Mouse (Mus musculus) embryo, embryonic 9.5 days (tissue): ENCODE measurements at regions not wholly inside any gene's neighbourhood (a gene's known extent, or its start where the extent isn't known, plus 50 kb on each side); places are given as distances from the start of the nearest gene placed in this dataset.

ENCODE experiments used
- DNase-seq: peaks from one replicate; pipeline ENCODE4 v3.0.0-alpha.2; 2017; ENCODE audit errors: extremely low spot score

DNA sequence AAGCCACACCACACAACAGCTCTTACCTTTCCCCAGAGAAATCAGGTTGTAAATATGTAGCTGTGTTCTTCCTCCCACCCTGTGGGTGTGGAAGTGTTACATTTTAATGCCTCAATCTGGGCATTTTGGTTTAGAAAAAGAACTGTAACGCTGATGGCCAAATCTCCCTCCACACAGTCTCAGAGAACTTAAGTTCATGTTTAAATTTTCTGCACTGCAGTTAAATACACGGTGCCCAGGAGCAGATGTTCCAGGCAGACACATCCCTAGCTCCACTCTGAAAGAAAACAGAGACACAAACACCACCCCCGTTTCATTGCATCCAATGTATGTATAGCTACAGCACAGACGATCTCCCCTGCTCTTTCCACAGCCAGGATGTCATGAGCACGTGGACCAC lies 206.1 kb downstream of the Tle3 start:
- DNase-seq, result no peak

DNA sequence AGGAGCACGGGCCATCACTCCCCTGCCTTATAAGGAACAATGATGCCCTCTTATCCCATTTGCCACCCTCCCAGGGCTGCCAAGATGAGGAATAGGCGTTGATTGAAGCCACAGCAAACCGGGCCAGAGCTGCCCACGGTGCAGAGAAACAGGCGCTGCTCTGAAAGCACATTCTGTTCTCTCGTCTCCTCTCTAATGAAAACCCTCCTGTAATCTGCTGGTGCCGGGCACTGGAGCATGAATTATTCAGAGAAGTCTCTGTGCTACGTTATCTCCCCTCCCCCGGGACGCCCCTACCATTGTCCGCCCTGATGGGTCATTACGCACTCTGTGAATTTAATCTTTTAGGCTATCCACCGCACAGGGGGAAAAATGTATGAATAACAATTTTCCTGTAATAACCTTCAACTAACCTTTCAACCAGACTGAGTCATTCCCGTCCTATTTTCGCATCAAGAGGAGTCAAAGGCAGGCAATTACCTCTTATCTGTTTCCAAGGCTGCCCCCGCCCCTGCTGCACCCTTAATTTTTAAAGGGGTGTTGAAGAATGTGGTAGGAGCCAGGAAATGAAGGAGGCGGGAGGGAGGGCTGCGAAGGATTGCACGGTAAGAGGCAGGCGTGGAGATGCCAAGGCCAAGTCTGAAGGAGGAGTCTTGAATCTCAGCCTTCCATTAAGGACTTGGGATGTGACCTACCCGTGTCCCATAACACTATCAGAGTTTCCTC lies 201.6 kb downstream of the Tle3 start:
- DNase-seq, result no peak

DNA sequence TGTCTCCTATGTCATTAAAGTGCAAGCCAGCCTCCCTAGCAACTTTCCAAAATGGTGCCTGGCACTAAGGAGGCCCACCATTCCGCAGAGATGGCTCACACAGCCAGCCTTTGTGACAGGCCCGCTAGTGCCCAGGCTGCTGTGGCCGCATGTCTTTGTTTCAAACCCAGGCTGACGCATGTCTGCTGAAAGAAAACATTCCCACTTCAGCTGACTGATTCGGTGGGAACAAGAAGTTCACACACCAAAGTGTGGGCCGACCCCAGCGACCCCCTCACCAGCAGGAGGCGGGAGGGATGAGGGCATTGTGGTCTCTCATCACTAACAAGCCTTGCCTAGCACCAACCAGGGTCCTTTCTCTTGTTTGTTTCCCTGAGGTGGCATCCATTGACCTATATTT lies 190.9 kb downstream of the Tle3 start:
- peak; percentile 32 for DNase-seq

DNA sequence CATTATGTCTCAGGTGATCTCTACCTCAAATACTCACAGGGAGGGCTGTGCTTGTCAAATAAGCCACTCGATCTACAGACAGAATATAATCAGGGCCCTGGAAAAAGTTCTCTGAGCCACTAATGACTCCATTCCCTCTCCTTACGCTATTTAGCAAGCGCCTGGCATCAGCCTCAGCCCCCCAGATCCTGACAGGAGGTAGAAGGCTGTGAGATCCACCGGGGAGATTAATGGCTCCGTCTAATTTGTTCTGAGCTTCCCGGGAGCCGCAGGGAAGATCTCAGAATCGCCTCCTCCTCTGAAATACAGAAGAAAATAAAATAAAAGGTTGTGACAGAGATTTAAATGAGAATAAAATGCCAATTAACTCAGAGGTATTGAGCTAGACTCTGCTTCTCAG lies 189.4 kb downstream of the Tle3 start:
- no peak for DNase-seq

DNA sequence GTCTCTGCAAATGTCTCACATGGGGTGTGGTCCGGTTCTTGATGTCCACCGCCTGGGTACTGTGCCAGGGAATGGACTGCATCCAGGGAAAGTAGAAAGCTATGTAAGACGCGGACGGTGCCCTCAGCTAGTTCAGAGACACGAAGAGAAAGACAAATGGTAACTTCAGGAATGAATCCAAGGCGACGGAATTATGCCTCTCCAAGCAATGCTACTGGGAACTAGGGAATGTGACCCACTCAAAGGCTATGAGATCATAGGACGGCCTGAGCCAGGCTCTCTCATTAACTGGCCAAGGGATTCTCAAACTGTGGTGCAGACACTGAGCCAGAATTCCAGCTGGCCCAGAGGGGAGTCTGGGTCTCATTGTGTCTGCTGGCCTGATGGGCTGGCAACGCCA lies 186.5 kb downstream of the Tle3 start:
- DNase-seq, result no peak

DNA sequence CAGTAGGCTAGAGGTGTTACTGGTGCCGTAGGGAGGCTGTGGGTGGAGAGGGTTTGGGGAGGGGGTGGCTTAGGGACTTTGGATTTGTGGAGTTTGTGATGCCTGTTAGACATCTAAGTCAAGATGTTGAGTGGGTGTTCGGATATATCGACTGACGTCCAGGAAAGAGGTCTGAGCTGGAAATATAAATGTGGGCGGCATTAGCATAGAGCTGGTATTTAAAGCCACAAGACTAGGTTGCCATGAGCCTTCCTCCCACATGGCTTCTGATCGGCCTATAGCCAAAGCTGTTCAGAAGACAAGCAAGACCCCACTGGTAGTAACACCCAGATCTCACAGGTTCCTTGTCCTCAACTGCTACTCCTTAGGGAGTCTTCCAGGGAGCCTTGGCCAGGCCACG lies 184.9 kb downstream of the Tle3 start:
- DNase-seq, result no peak

DNA sequence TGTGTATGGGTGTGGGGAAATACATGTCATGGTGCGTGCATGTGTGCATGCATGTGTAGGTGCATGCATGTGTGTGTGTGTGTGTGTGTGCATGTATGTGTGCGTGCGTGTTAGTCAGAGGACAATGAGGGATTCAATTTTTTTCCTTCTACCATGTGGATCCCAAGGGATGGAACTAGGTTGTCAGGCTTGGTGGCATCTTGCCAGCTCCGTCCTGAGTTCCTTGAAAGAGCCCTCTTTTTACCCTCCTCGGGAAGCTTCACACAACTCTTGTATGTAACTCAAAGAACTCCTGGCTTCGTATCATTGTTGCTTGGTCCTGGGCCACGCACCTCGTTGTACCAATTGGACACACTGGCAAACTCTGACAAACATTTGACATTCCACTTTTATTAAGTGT lies 183.0 kb downstream of the Tle3 start:
- DNase-seq, result no peak

DNA sequence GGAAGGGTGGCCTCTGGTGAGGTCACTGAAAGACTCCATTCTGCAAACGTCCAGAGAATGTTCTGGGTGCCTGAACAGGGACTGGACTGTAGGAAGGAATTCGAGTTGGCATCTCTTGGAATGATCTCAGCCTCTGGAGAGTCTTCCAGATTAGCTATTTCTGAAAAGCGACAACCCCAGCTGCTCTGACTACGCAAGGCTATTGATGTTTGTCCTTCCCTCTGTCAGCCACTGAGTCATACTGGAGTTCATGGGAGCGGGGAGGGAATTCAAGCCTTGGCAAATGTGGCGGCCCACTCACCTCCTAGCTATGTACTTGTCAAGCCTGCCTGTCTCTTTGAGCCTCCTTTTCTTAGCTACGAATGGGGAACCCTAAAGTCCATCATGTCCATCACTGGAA lies 182.4 kb downstream of the Tle3 start:
- DNase-seq, result no peak

DNA sequence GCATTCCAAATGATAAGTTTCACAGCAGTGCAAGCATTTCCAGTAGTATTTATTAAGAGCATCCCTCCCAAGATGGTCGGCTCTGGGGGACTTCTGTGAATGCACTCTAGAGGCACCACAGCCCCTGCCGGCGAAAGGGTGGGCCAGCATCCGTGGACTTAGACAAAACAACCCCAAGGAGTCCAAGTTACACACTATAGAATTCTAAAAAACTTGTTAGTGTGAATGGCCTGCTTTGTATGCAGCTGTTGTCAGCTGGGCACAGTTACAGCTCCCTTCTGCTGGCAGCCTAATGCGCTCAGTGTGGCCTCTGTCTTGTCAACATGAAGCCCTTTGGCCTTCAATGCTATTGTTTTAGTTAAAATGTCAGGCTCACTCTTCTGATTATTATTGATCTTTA lies 181.5 kb downstream of the Tle3 start:
- no peak for DNase-seq

DNA sequence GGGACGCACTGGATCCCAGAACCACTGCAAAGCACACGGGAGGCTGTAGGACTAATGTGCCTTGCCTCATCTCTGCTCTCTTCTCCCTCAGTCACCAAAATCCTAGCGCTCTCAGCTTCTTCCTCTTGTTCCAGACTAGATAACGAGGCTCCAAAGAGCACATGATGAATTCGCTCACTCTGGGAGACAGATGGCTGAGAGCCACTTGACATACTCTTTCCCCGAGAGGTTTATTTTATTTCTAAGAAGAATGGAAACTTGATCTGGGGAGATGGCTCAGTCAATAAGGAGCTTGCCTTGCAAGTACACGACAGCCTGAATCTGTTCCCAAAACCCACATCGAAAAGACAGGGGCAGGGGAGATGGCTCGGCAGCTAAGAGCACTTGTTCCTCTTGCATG lies 179.2 kb downstream of the Tle3 start:
- DNase-seq, result no peak

DNA sequence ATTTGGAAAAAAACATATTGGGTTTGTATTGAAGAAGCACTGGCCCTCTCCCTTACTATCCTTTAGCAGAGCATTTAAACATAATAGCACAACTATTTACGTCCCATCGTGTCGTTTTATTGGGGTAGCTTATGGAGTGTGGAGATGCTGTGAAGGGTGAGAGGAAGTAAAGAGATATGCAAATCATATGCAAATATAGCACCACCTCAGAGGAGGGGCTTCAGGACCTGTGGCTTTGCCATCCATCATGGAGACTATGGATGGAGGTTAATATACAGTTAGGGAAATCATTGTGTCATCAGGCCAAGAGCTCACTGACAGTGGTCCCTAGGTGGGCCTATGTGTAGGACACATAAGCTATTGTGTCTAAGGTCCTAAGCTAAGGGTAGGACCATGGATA lies 178.2 kb downstream of the Tle3 start:
- no peak for DNase-seq

DNA sequence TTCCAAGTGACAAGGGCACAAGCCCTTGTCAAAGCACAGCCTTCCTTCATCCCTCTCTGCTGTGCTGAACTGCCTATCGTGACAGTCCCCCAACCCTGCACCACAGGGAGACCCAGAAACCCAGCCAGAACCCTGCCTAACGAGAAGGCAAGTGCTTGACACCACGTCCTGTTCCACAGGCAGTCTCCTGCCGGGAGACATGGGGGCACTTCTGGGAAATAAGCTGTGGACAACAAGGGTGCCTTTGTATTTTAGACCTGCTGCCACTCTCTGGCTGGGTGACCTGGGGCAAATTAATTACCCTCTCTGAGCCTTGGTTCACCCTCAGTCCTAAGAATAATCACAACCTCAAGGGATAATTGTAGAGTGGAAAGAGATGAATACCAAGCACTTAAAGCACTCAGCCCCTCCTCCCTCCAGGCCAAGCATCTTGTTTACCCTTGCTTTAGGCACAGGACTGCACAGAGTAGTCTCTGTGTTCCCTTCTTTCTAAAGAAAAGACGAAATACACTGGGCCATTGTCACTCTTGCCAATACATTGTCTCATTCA lies 177.6 kb downstream of the Tle3 start:
- no peak for DNase-seq

DNA sequence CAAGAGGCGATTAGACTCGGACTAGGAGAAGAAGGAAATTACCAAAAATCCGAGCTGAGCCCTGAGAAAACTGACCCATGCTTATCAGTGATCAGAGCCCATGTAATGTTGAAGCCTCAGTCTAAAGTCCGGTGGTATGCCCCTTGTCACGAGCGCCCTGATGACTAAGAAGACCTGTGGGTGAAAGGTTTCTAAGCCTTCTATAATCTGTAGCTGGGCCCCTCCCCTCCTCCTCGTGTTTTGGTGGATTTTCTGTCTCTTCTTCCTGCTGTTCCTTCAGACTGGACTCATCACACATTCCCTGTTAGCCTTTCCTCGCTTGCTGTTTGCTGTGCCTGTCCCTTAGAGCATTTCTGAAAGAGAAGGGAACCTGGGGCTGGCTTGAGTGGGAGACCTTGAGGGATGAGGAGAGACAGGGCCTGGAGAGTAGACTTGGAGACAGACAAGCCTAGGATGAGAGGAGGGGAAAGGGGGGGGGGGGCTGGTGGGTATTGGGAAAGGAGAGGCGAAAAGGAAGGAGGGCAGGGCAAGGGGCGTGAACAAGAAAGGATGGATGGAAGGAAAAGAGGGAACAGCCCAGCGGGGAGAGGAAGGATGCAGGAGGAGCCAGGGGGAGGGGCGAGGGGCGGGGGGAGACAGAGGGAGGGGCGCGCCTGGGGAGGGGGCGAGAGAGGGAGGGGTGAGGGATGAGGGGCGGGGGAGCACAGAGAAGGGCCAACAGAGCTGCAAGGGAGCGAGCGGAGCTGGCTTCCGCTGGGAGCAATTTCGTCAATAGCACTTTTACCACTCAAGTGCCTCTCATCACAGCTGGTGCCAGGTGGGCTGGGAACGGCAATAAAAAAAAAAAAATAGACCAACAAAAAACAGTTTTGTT lies 165.4 kb downstream of the Tle3 start:
- peak; percentile 67 for DNase-seq

DNA sequence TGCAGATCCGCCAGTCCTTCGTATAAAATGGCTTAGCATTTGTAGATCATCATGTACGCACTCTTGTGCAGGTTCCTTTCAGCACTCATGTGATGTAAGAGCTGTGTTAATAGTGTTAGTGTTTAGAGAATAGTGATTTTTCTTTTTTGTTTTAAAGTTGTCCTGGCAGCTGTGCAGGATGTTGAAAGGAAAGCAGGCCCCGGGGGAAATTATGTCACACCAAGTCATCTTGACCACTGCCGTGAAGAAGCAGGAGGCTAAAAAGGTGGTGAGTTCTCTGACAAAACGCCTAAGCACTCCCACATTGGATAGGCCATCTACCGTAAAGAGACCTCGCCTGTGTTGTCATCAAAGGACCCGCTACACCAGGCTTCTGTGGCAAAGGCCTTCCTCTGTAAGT lies 161.1 kb downstream of the Tle3 start:
- no peak for DNase-seq

DNA sequence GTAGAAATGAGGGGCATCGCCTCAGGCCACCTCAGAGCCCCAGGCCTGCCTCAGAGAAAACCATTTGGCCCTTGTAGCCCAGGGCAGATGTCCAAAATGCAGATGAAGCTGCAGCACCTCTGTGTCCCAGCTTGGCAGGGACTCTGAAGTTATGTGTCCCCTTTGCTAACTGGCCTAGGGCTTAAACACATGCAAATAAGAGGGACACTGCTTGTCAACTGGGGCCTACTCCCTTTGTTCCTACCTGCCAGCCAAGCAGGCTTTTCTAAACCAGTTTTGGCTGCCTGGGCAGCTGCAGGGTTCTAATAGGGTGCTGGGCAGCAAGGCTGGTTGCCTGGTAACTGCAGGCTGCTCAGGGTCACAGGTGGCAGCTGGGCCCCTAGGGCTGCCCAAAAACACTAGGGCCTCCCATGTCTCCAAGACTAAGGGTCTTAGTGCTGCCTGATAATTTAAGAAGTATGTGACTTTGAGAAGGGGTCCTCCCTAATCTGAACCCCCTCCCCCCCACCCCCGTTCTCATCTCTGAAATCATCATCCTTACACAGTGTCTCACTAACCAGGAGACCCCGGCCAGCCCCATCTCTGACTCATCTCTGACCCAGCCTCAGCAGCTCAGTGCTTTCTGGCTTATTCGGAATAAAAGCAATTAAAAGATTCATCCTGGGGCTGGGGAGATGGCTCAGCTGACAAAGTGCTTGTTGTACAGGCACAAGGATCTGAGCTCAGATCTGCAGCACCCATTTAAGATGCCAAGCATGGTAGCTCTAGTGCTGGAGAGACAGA lies 158.3 kb downstream of the Tle3 start:
- peak; percentile 42 for DNase-seq

DNA sequence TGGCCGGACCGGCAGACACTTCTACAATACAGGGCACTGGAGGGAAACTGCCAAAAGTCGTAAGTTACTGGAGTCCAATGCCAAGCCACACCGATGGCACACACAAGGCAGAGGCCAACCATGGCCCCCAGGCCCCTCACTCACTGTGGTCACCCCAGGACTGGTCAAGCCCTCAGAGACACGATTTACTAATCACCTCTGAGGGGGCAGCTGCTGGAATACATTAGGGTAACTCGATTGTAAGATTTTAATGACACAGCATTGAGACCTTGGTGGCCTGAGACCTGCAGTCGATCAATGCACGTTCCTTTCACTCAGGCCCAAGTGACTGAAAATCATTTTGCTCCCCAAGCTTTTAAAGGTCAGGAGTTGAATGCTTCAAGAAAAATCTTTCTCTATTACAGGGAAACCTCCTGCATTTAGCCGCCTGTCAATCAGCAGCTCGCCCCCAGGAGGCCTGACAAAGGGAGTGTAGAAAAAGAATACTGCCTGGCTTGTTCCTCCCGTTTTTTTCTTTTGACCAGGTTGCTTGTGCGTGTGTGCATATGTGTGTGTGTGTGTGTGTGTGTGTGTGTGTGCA lies 156.2 kb downstream of the Tle3 start:
- no peak for DNase-seq

DNA sequence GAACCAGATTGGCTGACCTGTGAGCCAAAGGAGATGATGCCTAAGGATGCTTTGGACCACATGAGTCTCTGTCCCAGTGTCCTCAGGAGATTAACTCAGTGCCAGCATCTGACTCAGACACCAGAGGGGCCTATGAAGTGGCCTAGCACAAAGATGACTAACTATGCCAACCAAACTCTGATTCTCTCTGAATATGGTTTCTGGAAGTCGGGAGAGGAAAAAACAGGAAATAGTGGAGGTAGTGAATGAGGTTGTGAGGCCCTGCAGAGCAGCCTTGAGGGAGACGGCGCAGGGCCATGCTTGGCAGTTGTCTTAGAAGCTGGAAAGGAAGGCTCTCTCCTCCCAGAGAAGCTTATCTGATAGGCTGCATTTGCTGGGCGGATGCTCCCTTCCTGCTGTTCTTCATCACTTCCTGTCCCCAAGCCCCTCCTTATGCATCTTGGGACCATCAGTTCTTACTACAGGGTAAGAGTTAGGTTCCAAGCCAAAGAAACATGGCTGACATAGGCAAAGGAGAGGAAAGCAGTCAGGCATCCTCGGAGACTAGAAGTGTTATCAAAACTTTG lies 155.4 kb downstream of the Tle3 start:
- DNase-seq, result no peak

DNA sequence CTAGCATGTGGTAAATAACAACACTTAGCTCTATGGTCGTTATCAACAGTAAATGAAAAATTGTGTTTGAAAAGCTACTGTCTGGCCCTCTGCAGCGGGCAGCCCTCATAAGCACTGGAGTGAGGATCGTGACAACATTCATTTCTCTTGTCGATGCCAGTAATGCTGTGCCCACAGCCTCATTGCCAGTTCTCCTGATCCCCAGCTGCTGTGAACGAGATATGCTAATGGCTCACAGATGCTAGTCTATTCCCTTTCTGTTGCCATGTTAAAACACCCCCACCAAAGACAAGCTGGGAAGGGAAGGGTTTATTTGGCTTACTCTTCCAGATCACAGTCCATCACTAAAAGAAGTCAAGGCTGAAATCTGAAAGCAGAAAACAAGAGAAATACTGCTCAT lies 148.0 kb downstream of the Tle3 start:
- no peak for DNase-seq

DNA sequence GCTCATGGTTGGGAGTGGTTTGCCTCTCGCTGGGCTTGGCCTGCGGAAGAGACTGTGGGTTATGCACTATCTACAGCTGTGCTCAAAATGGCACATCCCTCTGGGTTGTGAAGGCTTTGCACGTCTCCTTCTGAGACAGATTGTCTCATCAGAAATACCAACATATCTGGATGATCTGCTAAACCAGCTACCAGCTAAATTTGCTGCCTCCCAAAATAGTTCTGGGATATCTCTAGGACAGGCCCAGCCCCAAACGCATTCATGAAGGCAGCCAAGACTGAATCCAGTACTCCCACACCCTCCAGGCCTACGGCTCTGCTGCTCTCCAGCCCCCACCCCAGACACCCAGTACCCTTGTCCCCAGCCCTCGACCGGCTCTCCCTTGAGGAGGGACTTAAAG lies 145.7 kb downstream of the Tle3 start:
- no peak for DNase-seq

DNA sequence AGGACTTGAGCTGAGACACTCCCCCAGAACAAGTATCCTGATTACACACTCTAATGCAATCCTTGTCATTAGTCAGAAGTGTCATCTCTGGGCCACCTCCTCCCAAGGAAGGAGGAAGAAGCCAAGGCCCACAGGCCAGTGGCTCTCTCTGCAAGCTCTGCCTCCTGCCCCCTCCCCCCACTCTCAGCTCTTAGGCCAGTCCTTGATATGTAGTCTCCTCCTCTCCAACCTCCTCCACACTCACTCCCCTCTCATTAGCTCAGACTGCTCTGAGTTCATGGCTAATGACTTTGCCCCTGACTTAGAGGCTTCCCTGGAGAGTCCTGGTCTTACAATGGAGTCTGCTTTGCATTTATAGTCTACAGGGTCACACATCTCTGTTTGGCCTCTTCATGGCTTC lies 139.3 kb downstream of the Tle3 start:
- DNase-seq, result no peak

DNA sequence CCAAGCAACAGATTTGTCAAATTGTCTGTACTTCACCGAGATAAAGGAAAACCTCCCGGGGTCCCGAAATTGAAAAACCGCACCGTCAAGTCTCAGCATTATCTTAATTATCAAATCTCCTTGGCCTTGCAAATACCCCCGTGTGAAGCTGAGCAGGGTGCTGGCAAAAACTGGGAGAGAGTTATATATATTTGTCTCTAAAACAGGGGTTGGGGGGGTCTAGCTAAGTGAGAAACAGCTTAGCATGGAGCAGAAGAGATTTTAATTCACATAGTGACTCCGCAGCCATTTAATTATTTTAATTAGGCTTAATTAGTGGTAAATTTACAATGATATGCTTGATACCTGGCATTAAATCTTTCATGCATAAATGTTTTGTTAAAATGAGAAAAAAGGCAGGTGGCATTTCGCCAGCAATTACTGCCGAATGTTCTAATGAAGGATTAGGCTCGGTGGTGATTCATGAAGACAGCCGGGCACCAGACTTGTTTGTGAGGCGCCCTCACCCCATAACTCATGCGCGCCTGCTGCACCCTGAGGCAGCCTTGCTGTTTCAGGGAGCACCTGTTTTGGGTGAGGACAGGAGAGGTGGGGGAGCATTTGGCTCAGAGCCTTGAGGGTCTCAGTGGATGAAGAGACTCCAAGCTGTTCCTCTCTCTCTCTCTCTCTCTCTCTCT lies 138.2 kb downstream of the Tle3 start:
- DNase-seq, result no peak
